Mouse (Mus musculus) adrenal gland, adult 18-20 months (tissue): ENCODE results near the gene Msrb3. TPM values are rescaled to one million over a fixed set of nuclear protein-coding genes. Genes with fewer than 3 reads are reported as not detected.

Experiments used
- DNase-seq, 2 experiments: peaks; one replicate each; pipeline ENCODE4 v3.0.0; 2021 to 2022; ENCODE audit warnings: low spot score in 2 of 2
- long read RNA-seq, 2 experiments: library from polyadenylated mRNA; stranded (forward); transcript quantifications; one replicate each; pipeline ENCODE4 v2.0.0; 2021
- total RNA-seq, 2 experiments: library from RNA; stranded (reverse); gene quantifications; 1 replicate in 1 of 2; 2 replicates in 1 of 2; pipeline ENCODE4 v1.2.3; 2021

Gene Msrb3
- total RNA-seq, result 10 to 100 TPM; 42.7 to 62.5 TPM
- long read RNA-seq, experiment 1, transcript Msrb3-201 (7 exons, 3,843 nt), result major isoform, 19 of 27 reads
- long read RNA-seq, experiment 1, partial matches to known transcripts, result 4 of 27 reads
- long read RNA-seq, experiment 1, other reads (novel, unspliced or antisense), result 4 of 27 reads
- long read RNA-seq, experiment 2, transcript Msrb3-201 (7 exons, 3,843 nt), result major isoform, 18 of 28 reads
- long read RNA-seq, experiment 2, partial matches to known transcripts, result 2 of 28 reads
- long read RNA-seq, experiment 2, other reads (novel, unspliced or antisense), result 8 of 28 reads

DNA sequence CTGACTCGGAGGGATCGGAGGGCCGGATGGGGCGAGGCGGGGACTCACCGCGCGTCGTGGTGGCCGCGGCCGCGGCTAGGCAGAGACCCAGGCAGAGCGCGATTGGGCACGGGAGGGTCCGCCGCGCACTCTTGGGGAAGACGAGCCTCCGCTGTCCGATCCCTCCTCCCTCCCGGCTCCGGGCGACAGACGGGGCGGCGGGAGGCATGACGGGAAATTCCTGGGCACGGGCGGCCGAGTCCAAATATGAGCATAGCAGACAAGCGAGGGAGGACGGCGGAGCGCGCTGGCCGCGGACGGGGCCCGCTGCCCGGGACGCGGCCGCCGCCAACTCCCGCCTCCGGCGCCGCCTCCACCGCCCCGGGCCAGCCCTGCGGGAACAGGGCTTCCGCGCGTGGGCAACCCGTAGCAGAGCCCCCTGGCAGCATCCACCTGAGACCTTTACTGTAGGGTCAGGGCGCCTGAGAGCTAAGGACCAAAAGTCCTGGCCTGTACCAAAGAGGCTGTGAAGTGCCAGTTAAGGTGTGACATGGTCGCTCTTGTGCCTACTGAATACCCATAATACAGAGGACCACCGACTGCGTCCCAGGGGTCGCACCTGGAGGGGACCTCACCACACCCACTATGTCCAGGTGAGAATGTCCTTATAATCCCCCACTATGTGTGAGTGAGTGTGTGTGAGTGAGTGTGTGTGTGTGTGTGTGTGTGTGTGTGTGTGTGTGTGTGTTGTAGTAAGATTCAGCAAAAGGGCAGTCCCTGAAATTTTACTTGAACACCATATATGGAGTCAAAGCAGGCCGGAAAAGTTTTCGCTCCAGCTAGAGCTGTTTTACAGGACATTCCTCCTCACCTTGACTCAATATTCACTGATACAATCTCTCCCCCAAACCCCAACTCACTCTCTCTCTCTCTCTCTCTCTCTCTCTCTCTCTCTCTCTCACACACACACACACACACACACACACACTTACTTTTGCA, at the start of gene Msrb3:
Gene Msrb3, minus strand, starts transcription at position 317 of the 978 bp plus-strand sequence.
- peak; percentile 78 to 79 for DNase-seq

GRCm38 (mm10) chr10:120948461-120948860, 49.6 kb upstream of the Msrb3 start:
- DNase-seq, result no peak

DNA sequence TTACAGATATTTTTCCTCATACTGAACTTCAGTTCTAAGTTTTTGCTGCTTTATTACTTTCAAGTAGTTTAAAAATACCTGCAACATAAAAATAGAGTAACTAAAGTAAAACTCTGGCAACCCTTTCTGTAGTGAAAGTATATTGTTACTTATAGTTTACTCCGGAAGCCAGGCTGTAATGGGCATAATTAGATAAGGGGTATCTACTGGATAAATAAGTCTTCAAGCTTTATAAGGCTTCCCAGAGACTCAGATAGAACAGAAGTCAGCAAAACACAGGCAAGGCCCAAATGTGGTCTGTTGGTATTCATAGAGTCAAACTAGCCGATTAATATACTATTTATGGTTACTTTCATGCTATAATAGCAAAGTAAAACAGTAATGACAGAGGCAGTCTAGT, 48.9 kb upstream of the Msrb3 start:
- no peak for DNase-seq

GRCm38 (mm10) chr10:120946847-120947246, 47.9 kb upstream of the Msrb3 start:
- no peak for DNase-seq

GRCm38 (mm10) chr10:120938904-120939208, 40.0 kb upstream of the Msrb3 start:
- DNase-seq, result no peak

- DNase-seq, result peak; percentile 36 to 58
These were observed 39.4 kb upstream of the Msrb3 start for GRCm38 (mm10) chr10:120938077-120938903.

DNA sequence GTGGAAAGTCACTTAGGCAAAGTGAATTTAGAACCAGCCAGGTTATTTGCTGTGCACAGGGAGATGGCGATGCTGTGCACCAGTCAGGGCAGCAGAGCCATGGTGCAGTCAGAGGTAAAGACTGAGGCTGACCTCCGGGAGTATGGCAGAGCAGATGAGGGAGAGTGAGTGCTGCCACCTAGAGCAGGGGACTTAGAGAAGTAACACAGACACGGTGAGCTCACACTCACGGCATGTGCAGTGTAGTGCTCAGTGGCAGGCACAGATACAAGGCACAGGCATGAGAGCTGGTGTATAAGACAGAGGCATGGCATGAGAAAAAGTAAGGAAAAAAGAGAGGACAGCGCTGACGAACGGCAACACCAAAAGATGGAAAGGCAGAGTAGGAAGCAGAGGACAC, 30.6 kb upstream of the Msrb3 start:
- DNase-seq, result no peak

DNA sequence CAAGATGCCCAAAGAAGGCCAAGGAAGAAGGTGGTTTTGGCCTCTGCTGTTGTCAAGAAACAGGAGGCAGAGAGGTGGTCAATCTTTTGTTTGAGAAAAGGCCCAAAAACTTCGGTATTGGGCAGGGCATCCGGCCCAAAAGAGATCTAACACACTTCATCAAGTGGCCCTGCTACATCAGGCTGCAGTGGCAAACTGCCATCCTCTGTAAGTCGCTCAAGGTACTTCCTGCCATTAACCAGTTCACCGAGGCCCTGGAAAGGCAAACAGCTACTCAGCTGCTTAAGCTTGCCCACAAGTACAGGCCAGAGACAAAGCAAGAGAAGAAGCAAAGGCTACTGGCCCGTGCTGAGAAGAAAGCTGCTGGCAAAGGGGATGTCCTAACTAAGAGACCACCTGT, 29.3 kb upstream of the Msrb3 start:
- no peak for DNase-seq

DNA sequence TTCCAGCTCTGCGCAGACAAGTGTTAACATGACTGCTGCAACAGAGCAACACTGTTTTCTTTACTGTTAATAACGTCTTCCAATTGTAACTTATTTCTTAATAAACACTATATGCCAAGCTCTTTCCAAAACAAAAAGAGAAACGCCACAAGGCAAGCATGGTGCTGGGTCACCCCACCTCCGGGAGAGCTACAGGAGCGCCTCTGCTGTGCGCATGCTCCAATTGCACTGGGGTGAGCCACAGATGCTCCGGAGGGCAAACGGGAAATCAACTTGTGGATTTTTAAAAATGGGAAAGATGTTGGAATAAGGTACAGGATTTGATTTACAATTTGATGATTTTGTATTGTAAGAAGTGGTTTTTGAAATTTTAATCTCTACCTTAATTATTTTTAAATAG, 27.3 kb upstream of the Msrb3 start:
- no peak for DNase-seq

DNA sequence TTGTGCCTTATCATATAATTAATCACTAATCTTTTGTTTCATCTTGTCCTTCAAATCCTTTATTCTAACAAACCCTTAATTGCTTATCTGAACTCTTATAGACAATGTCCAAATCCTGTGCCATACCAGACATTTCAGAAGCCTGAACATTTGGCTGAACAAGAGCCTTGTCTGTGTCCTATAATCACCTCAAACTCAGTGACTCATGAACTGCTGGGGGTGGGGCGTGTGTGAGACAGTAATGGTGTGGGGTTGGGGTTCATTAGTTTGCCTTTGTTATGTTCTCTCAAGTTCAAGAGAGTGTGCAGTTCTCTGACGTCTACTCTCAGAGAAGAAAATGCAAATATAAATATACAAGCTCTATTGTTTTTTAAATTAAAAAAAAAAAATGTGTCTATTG, 22.6 kb upstream of the Msrb3 start:
- DNase-seq, result no peak

- DNase-seq, result no peak
These were observed 21.7 kb upstream of the Msrb3 start for GRCm38 (mm10) chr10:120920604-120921003.

DNA sequence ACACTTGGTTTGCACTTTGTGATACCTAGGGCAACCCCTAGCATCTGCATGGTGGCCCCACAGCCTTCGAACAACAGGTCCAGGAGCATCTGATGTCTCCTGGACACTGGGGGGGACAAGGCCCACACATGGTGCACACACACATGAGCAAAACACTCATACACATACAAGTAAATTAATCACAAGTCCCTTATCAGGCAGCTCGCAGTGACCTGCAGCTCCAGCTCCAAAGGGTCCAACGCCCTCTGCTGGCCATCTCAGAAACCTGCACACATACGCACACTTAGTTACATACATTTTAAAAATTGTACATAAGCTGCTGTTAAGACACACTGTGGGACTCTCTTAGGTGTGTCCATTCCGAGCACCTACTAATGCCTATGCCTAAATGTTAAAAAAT, 17.3 kb upstream of the Msrb3 start:
- DNase-seq, result no peak

DNA sequence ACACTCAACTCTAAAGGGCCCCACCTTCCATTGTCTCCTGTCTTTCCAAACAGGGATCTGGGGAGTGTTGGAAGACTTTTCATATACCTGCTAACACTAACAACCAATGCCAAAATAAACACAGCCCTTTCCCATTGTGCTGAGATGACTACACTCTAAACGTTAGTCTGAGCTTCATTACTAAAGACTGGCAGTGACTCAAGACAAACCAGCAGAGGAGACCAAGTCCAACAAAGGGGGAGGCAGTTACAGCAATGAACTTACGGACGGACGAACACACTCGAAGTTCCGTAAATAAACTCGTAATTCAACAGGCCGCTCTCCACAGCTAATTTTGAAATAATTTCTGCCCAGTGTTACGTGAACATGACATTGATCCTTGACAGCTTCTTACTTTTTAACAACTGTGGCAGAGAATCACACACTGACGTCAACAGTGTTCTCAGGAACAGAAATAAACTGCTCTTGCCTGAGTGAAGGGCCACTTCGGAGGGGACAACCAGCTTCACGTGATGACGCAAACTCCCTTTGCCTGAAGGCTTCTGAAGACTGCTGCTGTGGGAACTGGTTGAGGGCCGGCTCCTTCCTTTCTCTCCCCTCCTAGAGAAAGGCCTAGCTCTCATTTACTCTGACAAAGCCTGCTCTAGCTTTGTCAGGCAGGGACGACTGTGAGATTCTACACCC, 16.2 kb upstream of the Msrb3 start:
- no peak for DNase-seq

DNA sequence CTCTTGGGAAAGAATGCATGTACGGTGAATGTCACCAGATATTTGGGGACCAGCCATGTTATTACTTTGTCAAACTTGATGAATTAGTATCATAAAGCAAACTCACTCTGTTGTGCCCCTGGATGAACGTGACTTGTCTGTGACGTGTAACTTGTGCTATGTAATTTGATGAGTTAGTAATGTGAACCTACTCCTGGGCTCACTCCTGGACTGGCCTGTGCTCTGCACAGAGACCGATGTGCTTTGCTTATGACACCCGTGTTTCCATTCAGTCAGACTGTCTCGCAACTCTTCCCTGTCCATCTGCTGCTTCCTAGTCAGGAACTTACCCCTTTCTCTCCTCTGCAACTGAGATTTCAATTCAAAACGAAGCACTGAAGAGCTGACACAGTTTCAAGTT, 15.4 kb upstream of the Msrb3 start:
- no peak for DNase-seq

DNA sequence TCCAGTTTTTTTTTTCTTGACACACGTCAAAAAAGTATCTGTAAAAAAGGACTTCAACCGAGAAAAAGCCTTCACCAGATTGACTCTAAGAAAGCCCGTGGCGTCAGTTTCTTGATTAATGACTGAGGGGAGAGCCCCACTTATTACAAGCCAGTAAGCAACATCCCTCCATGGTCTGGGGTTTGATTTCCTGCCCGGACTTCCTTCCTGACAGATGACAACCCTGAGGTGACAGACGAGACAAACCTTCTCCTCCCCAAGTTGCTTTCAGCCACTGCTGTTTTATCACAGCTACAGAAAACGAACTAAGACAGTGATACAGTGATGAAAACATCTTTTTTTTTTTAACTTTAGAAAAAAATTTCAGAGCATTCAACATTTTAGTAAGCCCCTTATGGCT, 14.9 kb upstream of the Msrb3 start:
- no peak for DNase-seq

- no peak for DNase-seq
These were observed 13.1 kb upstream of the Msrb3 start for GRCm38 (mm10) chr10:120911971-120912370.

DNA sequence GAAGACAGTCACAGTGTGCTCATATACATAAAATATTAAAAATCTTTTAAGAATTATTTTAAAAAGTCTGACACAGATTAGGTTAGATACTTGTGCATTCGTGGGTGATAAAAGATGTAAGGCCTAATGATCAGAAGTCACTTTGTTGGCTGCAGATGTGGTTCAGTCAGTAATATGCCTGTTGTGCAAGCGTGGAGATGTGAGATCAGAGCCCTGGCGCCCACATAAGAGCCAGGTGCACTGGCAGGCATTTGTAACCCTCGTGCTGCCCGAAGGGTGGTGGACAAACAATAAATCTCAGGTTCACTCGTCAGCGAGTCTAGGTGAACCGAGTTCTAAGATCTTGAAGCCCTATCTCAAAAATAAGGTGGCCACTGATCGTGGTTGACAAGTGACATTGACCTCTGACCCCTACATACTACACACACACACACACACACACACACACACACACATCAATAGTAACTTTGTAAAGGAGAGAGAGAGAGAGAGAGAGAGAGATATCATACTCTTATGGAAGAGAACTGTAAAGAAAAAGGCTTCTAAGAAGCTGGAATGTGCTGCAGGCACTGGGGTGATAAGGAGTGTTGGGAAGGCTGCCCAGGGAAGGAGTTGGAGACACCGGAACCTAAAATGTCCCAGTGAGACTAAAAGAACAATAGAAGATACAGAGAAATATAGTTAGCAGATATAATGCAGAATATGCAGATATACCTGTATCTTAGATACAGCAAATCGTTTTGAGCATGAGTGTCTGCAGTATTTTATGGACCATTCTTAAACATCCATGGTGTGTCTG, 10.1 kb upstream of the Msrb3 start:
- DNase-seq, result no peak

GRCm38 (mm10) chr10:120904676-120905075, 5.8 kb upstream of the Msrb3 start:
- DNase-seq, result no peak

DNA sequence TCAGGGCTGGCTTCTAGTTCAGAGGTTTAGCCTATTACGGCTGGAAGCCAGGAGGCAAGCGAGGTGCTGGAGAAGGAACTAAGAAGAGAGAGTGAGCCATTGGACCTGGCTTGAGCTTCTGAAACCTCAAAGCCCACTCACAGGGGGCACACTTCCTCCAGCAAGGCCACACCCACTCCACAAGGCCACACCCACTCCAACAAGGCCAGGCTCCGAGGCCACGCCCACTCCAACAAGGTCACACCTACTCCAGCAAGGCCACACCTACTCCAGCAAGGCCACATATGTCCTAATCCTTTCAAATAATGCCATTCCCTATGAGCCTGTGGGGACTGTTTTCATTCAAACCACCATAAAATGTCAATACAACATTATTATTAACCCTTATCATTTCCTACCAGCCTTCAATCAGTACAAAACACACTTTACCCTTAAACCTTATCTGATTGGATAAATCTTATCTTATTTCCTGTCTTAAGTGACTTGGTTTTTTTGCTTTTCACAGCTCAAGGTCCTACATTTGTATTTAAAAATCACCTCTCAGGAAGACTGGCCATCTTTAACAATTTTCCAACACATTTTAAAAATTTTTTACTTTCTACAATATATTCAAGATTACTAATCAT, 5.1 kb upstream of the Msrb3 start:
- DNase-seq, result no peak

GRCm38 (mm10) chr10:120901746-120902145, 2.8 kb upstream of the Msrb3 start:
- DNase-seq, result no peak
